Mouse (Mus musculus): ENCODE results near the gene Gpr50. TPM values are rescaled to one million over a fixed set of nuclear protein-coding genes. Genes with fewer than 3 reads are reported as not detected.

Gene Gpr50
- polyA plus RNA-seq (2016; fragmentation: Nextera tagmentation; extraction: Ambion mirVana) = 0.09 TPM in 2 replicates

- 20% methylated on average over 9 of the region's 9 CpGs for WGBS
- H3K9ac ChIP-seq (replicated peaks) = peak within 1 kb of the TSS; percentile 27; the same call in 1 of the 2 replicates
- H3K27me3 ChIP-seq = peaks cover 91% of the 10 kb centered on the region
Observed at GRCm38 (mm10) chrX:71663374-71663773, at the start of gene Gpr50. Gene Gpr50 (plus strand): TSS chrX:71663667.

GRCm38 (mm10) chrX:71622286-71622685, 41.2 kb upstream of the Gpr50 start:
- Histone ChIP-seq H3K9ac (replicated peaks) (no peak overlapping the region), H3K4me2 (no peak overlapping the region), H3K4me3 (replicated peaks) (no peak overlapping the region), H3K9me3 (no peaks in the 10 kb centered on the region), H3K27ac (no peak overlapping the region), H3K4me1 (replicated peaks) (no peaks in the 10 kb centered on the region), H3K36me3 (no peaks in the 10 kb centered on the region), H3K27me3 (no peaks in the 10 kb centered on the region)
- ATAC-seq (ENCODE audit: insufficient number of reproducible peaks, insufficient read depth, low FRiP score, low TSS enrichment, low read depth) = no peak
- 80% methylated on average over 1 of the region's 1 CpGs for WGBS

More at GRCm38 (mm10) chrX:71663374-71663773, at the start of gene Gpr50:
- H3K4me3 ChIP-seq (replicated peaks) = peak within 1 kb of the TSS; percentile 45
- peak within 1 kb of the TSS; percentile 62 for H3K4me2 ChIP-seq
- H3K36me3 ChIP-seq = no peaks in the 10 kb centered on the region
- no peak within 1 kb of the TSS for H3K27ac ChIP-seq
- peak; percentile 56; the same call in 1 of the 2 replicates for ATAC-seq (ENCODE audit: insufficient number of reproducible peaks, insufficient read depth, low FRiP score, low TSS enrichment, low read depth)
- peaks cover 6% of the 10 kb centered on the region; the same call in 1 of the 2 replicates for H3K9me3 ChIP-seq
- H3K4me1 ChIP-seq (replicated peaks) = no peaks in the 10 kb centered on the region

GRCm38 (mm10) chrX:71623843-71624242, 39.6 kb upstream of the Gpr50 start:
- H3K4me1 ChIP-seq (replicated peaks) = no peaks in the 10 kb centered on the region
- H3K27me3 ChIP-seq = no peaks in the 10 kb centered on the region
- no peak overlapping the region for H3K4me2 ChIP-seq
- H3K9ac ChIP-seq (replicated peaks) = no peak overlapping the region
- H3K4me3 ChIP-seq (replicated peaks) = no peak overlapping the region
- 11% methylated on average over 1 of the region's 1 CpGs for WGBS
- no peaks in the 10 kb centered on the region for H3K36me3 ChIP-seq
- no peak overlapping the region for H3K27ac ChIP-seq
- ATAC-seq (ENCODE audit: insufficient number of reproducible peaks, insufficient read depth, low FRiP score, low TSS enrichment, low read depth) = no peak
- H3K9me3 ChIP-seq = no peaks in the 10 kb centered on the region

- no peaks in the 10 kb centered on the region for H3K9me3 ChIP-seq
- 10% methylated on average over 4 of the region's 4 CpGs for WGBS
- H3K36me3 ChIP-seq = no peaks in the 10 kb centered on the region
- H3K4me1 ChIP-seq (replicated peaks) = no peaks in the 10 kb centered on the region
- H3K27ac ChIP-seq = no peak overlapping the region
- H3K9ac ChIP-seq (replicated peaks) = no peak overlapping the region
- ATAC-seq (ENCODE audit: insufficient number of reproducible peaks, insufficient read depth, low FRiP score, low TSS enrichment, low read depth) = no peak
- no peaks in the 10 kb centered on the region for H3K27me3 ChIP-seq
- no peak overlapping the region for H3K4me3 ChIP-seq (replicated peaks)
- H3K4me2 ChIP-seq = no peak overlapping the region
Observed at GRCm38 (mm10) chrX:71628306-71628705, 35.2 kb upstream of the Gpr50 start.

GRCm38 (mm10) chrX:71630709-71631108, 32.8 kb upstream of the Gpr50 start:
- Histone ChIP-seq H3K9ac (replicated peaks) (no peak overlapping the region), H3K4me2 (no peak overlapping the region), H3K36me3 (no peaks in the 10 kb centered on the region), H3K27ac (no peak overlapping the region), H3K27me3 (no peaks in the 10 kb centered on the region), H3K4me1 (replicated peaks) (no peaks in the 10 kb centered on the region), H3K9me3 (no peaks in the 10 kb centered on the region), H3K4me3 (replicated peaks) (no peak overlapping the region)
- WGBS = 87% methylated on average over 4 of the region's 4 CpGs
- ATAC-seq (ENCODE audit: insufficient number of reproducible peaks, insufficient read depth, low FRiP score, low TSS enrichment, low read depth) = no peak

- no peaks in the 10 kb centered on the region for H3K9me3 ChIP-seq
- no peak overlapping the region for H3K4me2 ChIP-seq
- ATAC-seq (ENCODE audit: insufficient number of reproducible peaks, insufficient read depth, low FRiP score, low TSS enrichment, low read depth) = no peak
- no peak overlapping the region for H3K27ac ChIP-seq
- no peaks in the 10 kb centered on the region for H3K27me3 ChIP-seq
- H3K9ac ChIP-seq (replicated peaks) = no peak overlapping the region
- 58% methylated on average over 1 of the region's 1 CpGs for WGBS
- H3K36me3 ChIP-seq = no peaks in the 10 kb centered on the region
- H3K4me3 ChIP-seq (replicated peaks) = no peak overlapping the region
- no peaks in the 10 kb centered on the region for H3K4me1 ChIP-seq (replicated peaks)
Observed at GRCm38 (mm10) chrX:71631130-71631529, 32.3 kb upstream of the Gpr50 start.

- ATAC-seq (ENCODE audit: insufficient number of reproducible peaks, insufficient read depth, low FRiP score, low TSS enrichment, low read depth) = no peak
- Histone ChIP-seq H3K27me3 (peaks cover 6% of the 10 kb centered on the region), H3K9me3 (no peaks in the 10 kb centered on the region), H3K4me3 (replicated peaks) (no peak overlapping the region), H3K4me1 (replicated peaks) (no peaks in the 10 kb centered on the region), H3K4me2 (no peak overlapping the region), H3K27ac (no peak overlapping the region), H3K9ac (replicated peaks) (no peak overlapping the region), H3K36me3 (no peaks in the 10 kb centered on the region)
- WGBS = 3% methylated on average over 6 of the region's 6 CpGs
Observed at GRCm38 (mm10) chrX:71647958-71648357, 15.5 kb upstream of the Gpr50 start.

GRCm38 (mm10) chrX:71648434-71648833, 15.0 kb upstream of the Gpr50 start:
- Histone ChIP-seq H3K4me1 (replicated peaks) (no peaks in the 10 kb centered on the region), H3K4me3 (replicated peaks) (no peak overlapping the region), H3K27ac (no peak overlapping the region), H3K9me3 (no peaks in the 10 kb centered on the region), H3K36me3 (no peaks in the 10 kb centered on the region), H3K9ac (replicated peaks) (no peak overlapping the region), H3K4me2 (no peak overlapping the region), H3K27me3 (peaks cover 6% of the 10 kb centered on the region)
- ATAC-seq (ENCODE audit: insufficient number of reproducible peaks, insufficient read depth, low FRiP score, low TSS enrichment, low read depth) = no peak
- WGBS = 14% methylated on average over 1 of the region's 1 CpGs

- H3K4me1 ChIP-seq (replicated peaks) = no peaks in the 10 kb centered on the region
- no peaks in the 10 kb centered on the region for H3K9me3 ChIP-seq
- H3K27ac ChIP-seq = no peak overlapping the region
- 45% methylated on average over 6 of the region's 6 CpGs for WGBS
- no peak overlapping the region for H3K4me2 ChIP-seq
- no peak for ATAC-seq (ENCODE audit: insufficient number of reproducible peaks, insufficient read depth, low FRiP score, low TSS enrichment, low read depth)
- no peak overlapping the region for H3K4me3 ChIP-seq (replicated peaks)
- H3K27me3 ChIP-seq = peaks cover 6% of the 10 kb centered on the region
- no peaks in the 10 kb centered on the region for H3K36me3 ChIP-seq
- H3K9ac ChIP-seq (replicated peaks) = no peak overlapping the region
Observed at GRCm38 (mm10) chrX:71648848-71649454, 14.5 kb upstream of the Gpr50 start.

- Histone ChIP-seq H3K4me3 (replicated peaks) (no peak overlapping the region), H3K9me3 (no peaks in the 10 kb centered on the region), H3K4me1 (replicated peaks) (no peaks in the 10 kb centered on the region), H3K9ac (replicated peaks) (no peak overlapping the region), H3K27ac (no peak overlapping the region), H3K4me2 (no peak overlapping the region), H3K36me3 (no peaks in the 10 kb centered on the region), H3K27me3 (peaks cover 6% of the 10 kb centered on the region)
- WGBS = 50% methylated on average over 8 of the region's 8 CpGs
- no peak for ATAC-seq (ENCODE audit: insufficient number of reproducible peaks, insufficient read depth, low FRiP score, low TSS enrichment, low read depth)
Observed at GRCm38 (mm10) chrX:71649993-71650392, 13.5 kb upstream of the Gpr50 start.

GRCm38 (mm10) chrX:71661794-71662193, 1.7 kb upstream of the Gpr50 start:
- no peak overlapping the region for H3K9ac ChIP-seq (replicated peaks)
- no peaks in the 10 kb centered on the region for H3K36me3 ChIP-seq
- H3K9me3 ChIP-seq = peaks cover 6% of the 10 kb centered on the region; the same call in 1 of the 2 replicates
- H3K4me2 ChIP-seq = 0 out of 2 replicates have a peak overlapping the region, but pooled peaks have one; percentile 13
- peaks cover 82% of the 10 kb centered on the region for H3K27me3 ChIP-seq
- no peak overlapping the region for H3K27ac ChIP-seq
- 21% methylated on average over 14 of the region's 14 CpGs for WGBS
- no peaks in the 10 kb centered on the region for H3K4me1 ChIP-seq (replicated peaks)
- ATAC-seq (ENCODE audit: insufficient number of reproducible peaks, insufficient read depth, low FRiP score, low TSS enrichment, low read depth) = no peak
- H3K4me3 ChIP-seq (replicated peaks) = no peak overlapping the region
